Mouse (Mus musculus) cerebellum, adult 9-10 months (tissue): ENCODE results near the gene St5.

Source experiments
- DNase-seq: peaks from one replicate; pipeline ENCODE4 v3.0.0; 2022

Gene St5

GRCm38 (mm10) chr7:109524763-109525162 is 178.6 kb downstream of the St5 start:
- no peak for DNase-seq

- DNase-seq, result no peak
These were observed 179.0 kb downstream of the St5 start for GRCm38 (mm10) chr7:109524442-109524744.

GRCm38 (mm10) chr7:109523741-109524441 is 179.5 kb downstream of the St5 start:
- DNase-seq, result peak; percentile 50

- no peak for DNase-seq
These were observed 180.1 kb downstream of the St5 start for GRCm38 (mm10) chr7:109523304-109523703.

GRCm38 (mm10) chr7:109522084-109522483 is 181.3 kb downstream of the St5 start:
- DNase-seq, result no peak

- no peak for DNase-seq
These were observed 183.5 kb downstream of the St5 start for GRCm38 (mm10) chr7:109519936-109520335.

- DNase-seq, result peak; percentile 98
These were observed 184.3 kb downstream of the St5 start, which contains the start of gene Rpl27a for GRCm38 (mm10) chr7:109518838-109519696. TSS of gene Rpl27a (plus strand) at chr7:109519147.

- peak; percentile 41 for DNase-seq
These were observed 185.2 kb downstream of the St5 start for GRCm38 (mm10) chr7:109518036-109518681.

GRCm38 (mm10) chr7:109516500-109516899 is 186.9 kb downstream of the St5 start:
- no peak for DNase-seq

- DNase-seq, result no peak
These were observed 191.6 kb downstream of the St5 start for GRCm38 (mm10) chr7:109511838-109512237.

GRCm38 (mm10) chr7:109510799-109511198 is 192.6 kb downstream of the St5 start:
- DNase-seq, result no peak

- no peak for DNase-seq
These were observed 195.4 kb downstream of the St5 start, which contains the start of gene Trim66 for GRCm38 (mm10) chr7:109508034-109508433. TSS of gene Trim66 (minus strand) at chr7:109508134.

- no peak for DNase-seq
These were observed 195.8 kb downstream of the St5 start for GRCm38 (mm10) chr7:109507572-109507971.

GRCm38 (mm10) chr7:109507119-109507518 is 196.3 kb downstream of the St5 start:
- no peak for DNase-seq

GRCm38 (mm10) chr7:109497507-109497906 is 205.9 kb downstream of the St5 start:
- no peak for DNase-seq

GRCm38 (mm10) chr7:109493319-109494316 is 209.8 kb downstream of the St5 start:
- DNase-seq, result peak; percentile 83

- DNase-seq, result peak; percentile 39
These were observed 210.6 kb downstream of the St5 start for GRCm38 (mm10) chr7:109492616-109493318.

GRCm38 (mm10) chr7:109484221-109484620 is 219.2 kb downstream of the St5 start:
- no peak for DNase-seq

GRCm38 (mm10) chr7:109480765-109481197 is 222.6 kb downstream of the St5 start:
- DNase-seq, result no peak

GRCm38 (mm10) chr7:109477926-109478325 is 225.5 kb downstream of the St5 start:
- no peak for DNase-seq
